29 mouse cellular contexts compared by ENCODE assay signal in the genomic region with DNA sequence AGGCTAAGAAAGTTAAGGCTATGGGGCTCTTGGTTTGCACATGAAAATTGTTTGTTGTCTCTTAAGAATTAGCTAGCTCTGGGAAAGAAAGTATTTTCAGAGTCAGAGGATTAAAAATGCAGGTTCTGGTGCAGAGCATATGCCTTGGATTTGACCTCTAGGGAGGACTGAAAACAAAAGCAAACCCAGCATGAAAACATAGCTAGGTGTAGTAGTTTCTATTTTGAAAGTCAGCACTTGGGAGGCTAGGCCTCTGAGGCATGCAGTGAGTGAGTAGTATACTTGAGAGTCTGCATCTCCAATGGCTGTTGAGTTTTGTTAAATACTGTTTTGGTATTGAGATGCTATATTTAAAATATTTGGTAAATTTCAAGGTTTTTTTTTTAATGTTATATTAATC. TPM values are rescaled to one million over a fixed set of nuclear protein-coding genes. Genes with fewer than 3 reads are reported as not detected.
DNase-seq lines count a peak whose midpoint lies in the region; ATAC-seq and TF ChIP-seq lines count a peak whose summit lies in the region.
"Had no signal": no experiment of that assay in that cellular context is flagged by ENCODE, and none has a peak within 500 bp of the region (broad histone marks: within the 10 kb centered on the region; RNA-seq: fewer than 3 reads in every experiment).

No protein-coding gene starts in this region.

- no peaks in the 10 kb centered on the region for H3K27me3 ChIP-seq in heart, embryonic 14.5 days (ENCODE audit: control insufficient read depth, insufficient read depth, low read length)
- no peaks in the 10 kb centered on the region for H3K27me3 ChIP-seq in liver, adult 2 months (ENCODE audit: control insufficient read depth, insufficient read depth, low read length)
- no peaks in the 10 kb centered on the region for H3K27me3 ChIP-seq in liver, embryonic 11.5 days (replicated peaks; ENCODE audit: control insufficient read depth, insufficient read depth, low read length)
- H3K27me3 ChIP-seq in CH12.LX (replicated peaks) = no peaks in the 10 kb centered on the region
- H3K27me3 ChIP-seq: intestine, embryonic 15.5 days; limb, embryonic 15.5 days; neural tube, embryonic 12.5 days had no signal

- TF ChIP-seq EP300 in CH12.LX (IDR thresholded peaks at IDR 0.05; ENCODE audit: low read length) = no peak

- in situ Hi-C loops in CH12.LX (cut with MboI; ENCODE audit: low pct_ligation_motif_present, low pct_unique_long_range_greater_than_20kb, low sequenced_read_pairs) = no loop called here

- no peak for DNase-seq in heart, adult 9 months (ENCODE audit: low spot score in 2 of 2)
- no peak for DNase-seq in liver, adult 2 months (ENCODE audit: extremely low read depth, low read depth, low spot score)
- no peak for DNase-seq in liver, embryonic 11.5 days (ENCODE audit: low spot score)
- DNase-seq in CH12.LX (ENCODE audit: extremely low read depth) = peak; percentile 34
- no peak for DNase-seq in cerebellum, adult 11-12 months
- DNase-seq: adrenal gland, postnatal 14 days; cerebellum, adult 11 months; cerebellum, adult 9-11 months; kidney, adult 9 months; kidney, postnatal 10 days; layer of hippocampus, postnatal 36 days; lung, postnatal 36 days; right cerebral cortex, adult 18-20 months; spleen, adult 18-20 months; thymus, postnatal 14 days had no signal

- TF ChIP-seq RAD21 in CH12.LX (IDR thresholded peaks at IDR 0.05; ENCODE audit: low read depth, low read length) = no peak

- no peak overlapping the region for H3K4me3 ChIP-seq in heart, embryonic 14.5 days (ENCODE audit: control insufficient read depth in 1 of 2, insufficient read depth in 1 of 2, low read depth in 1 of 2, low read length in 2 of 2)
- H3K4me3 ChIP-seq in liver, adult 2 months (ENCODE audit: insufficient read depth, low read depth, low read length) = no peak overlapping the region
- H3K4me3 ChIP-seq in liver, embryonic 11.5 days (ENCODE audit: low read depth, low read length) = no peak overlapping the region
- H3K4me3 ChIP-seq in CH12.LX (replicated peaks in 1 of 3; ENCODE audit: low read depth in 2 of 3, low read length in 2 of 3, poor library complexity in 1 of 3) = no peak overlapping the region
- H3K4me3 ChIP-seq: erythroblast, embryonic 14.5 days; intestine, embryonic 15.5 days; limb, embryonic 10.5 days; limb, embryonic 15.5 days; myocyte; neural tube, embryonic 12.5 days had no signal

- no peaks in the 10 kb centered on the region for H3K9me3 ChIP-seq in heart, embryonic 14.5 days (ENCODE audit: control insufficient read depth, low read length)
- no peaks in the 10 kb centered on the region for H3K9me3 ChIP-seq in liver, embryonic 11.5 days (ENCODE audit: control insufficient read depth, low read length)
- H3K9me3 ChIP-seq in CH12.LX (replicated peaks; ENCODE audit: low read length) = no peaks in the 10 kb centered on the region
- H3K9me3 ChIP-seq: intestine, embryonic 15.5 days; limb, embryonic 10.5 days; limb, embryonic 15.5 days; neural tube, embryonic 12.5 days had no signal

- no peak overlapping the region for H3K4me2 ChIP-seq in heart, embryonic 14.5 days (ENCODE audit: low read length)
- H3K4me2 ChIP-seq in liver, embryonic 11.5 days = no peak overlapping the region
- peak overlapping the region; percentile 44; the same call in 1 of the 2 replicates for H3K4me2 ChIP-seq in CH12.LX (ENCODE audit: insufficient read depth, low read depth, poor library complexity, severe bottlenecking)
- H3K4me2 ChIP-seq: intestine, embryonic 15.5 days; limb, embryonic 15.5 days; midbrain, embryonic 11.5 days; neural tube, embryonic 12.5 days had no signal

- H3K36me3 ChIP-seq in heart, embryonic 14.5 days (ENCODE audit: control insufficient read depth, insufficient read depth, low read length) = peaks cover 72% of the 10 kb centered on the region
- H3K36me3 ChIP-seq in liver, adult 2 months (ENCODE audit: control insufficient read depth, insufficient read depth, low read length) = peaks cover 19% of the 10 kb centered on the region
- H3K36me3 ChIP-seq in liver, embryonic 11.5 days (ENCODE audit: control insufficient read depth, insufficient read depth, low read length) = peaks cover 28% of the 10 kb centered on the region
- peaks cover 27 to 48% of the 10 kb centered on the region in 2 experiments for H3K36me3 ChIP-seq in CH12.LX (replicated peaks in 1 of 2; ENCODE audit: control insufficient read depth in 1 of 2, insufficient read depth in 1 of 2, low read length in 1 of 2)

- no peak for ATAC-seq in heart, embryonic 14.5 days (ENCODE audit: insufficient number of reproducible peaks, insufficient read depth, low FRiP score, low read depth)
- ATAC-seq in liver, embryonic 11.5 days (replicated peaks; ENCODE audit: low FRiP score) = no peak
- peak; percentile 64 for ATAC-seq in activated CD4-positive, CD25-positive, alpha-beta regulatory T cell, adult 4 months
- no peak for ATAC-seq in granulocyte monocyte progenitor cell, adult 5-6 weeks (replicated peaks; ENCODE audit: poor library complexity, severe bottlenecking)
- ATAC-seq: forebrain, embryonic 16.5 days; hindbrain, embryonic 16.5 days; intestine, embryonic 15.5 days; midbrain, embryonic 16.5 days had no signal

- no peak for TF ChIP-seq POLR2A in liver, adult 2 months (IDR thresholded peaks at IDR 0.05; ENCODE audit: extremely low read depth, insufficient read depth, low read length)
- TF ChIP-seq POLR2A in CH12.LX (IDR thresholded peaks at IDR 0.05; ENCODE audit: low read depth, low read length) = no peak

- H3K4me1 ChIP-seq in heart, embryonic 14.5 days (ENCODE audit: control insufficient read depth in 2 of 2, insufficient read depth in 2 of 2, low read length in 2 of 2) = peaks cover 0 to 8% of the 10 kb centered on the region in 2 experiments; a peak in 1 of 4 replicates
- H3K4me1 ChIP-seq in liver, adult 2 months (ENCODE audit: control insufficient read depth, insufficient read depth, low read length) = peaks cover 17% of the 10 kb centered on the region
- no peaks in the 10 kb centered on the region for H3K4me1 ChIP-seq in liver, embryonic 11.5 days (replicated peaks; ENCODE audit: control insufficient read depth, insufficient read depth, low read length)
- peaks cover 8 to 28% of the 10 kb centered on the region in 2 experiments for H3K4me1 ChIP-seq in CH12.LX (ENCODE audit: control insufficient read depth in 1 of 2, insufficient read depth in 2 of 2)
- H3K4me1 ChIP-seq: intestine, embryonic 15.5 days; limb, embryonic 10.5 days; limb, embryonic 15.5 days; neural tube, embryonic 12.5 days had no signal

- no peak for TF ChIP-seq CTCF in liver, adult 2 months (IDR thresholded peaks at IDR 0.05; ENCODE audit: low read depth, low read length)
- TF ChIP-seq CTCF in CH12.LX (conservative IDR thresholded peaks at IDR 0.05 in 1 of 2, IDR thresholded peaks at IDR 0.05 in 1 of 2; ENCODE audit: low read depth in 2 of 2, low read length in 2 of 2) = no peak

- peaks cover 22% of the 10 kb centered on the region for H3K79me2 ChIP-seq in liver, adult 2 months (ENCODE audit: control insufficient read depth, insufficient read depth, low read length)
- H3K79me2 ChIP-seq in CH12.LX (replicated peaks; ENCODE audit: control insufficient read depth, extremely low read depth, insufficient read depth, poor library complexity, severe bottlenecking) = peaks cover 37% of the 10 kb centered on the region

- dilution Hi-C loops in CH12.LX (cut with MboI; ENCODE audit: extremely low pct_ligation_motif_present, extremely low pct_unique_long_range_greater_than_20kb, low sequenced_read_pairs) = no loop called here

- peak overlapping the region; percentile 33 to 53; a peak in 2 of 4 replicates for H3K27ac ChIP-seq in heart, embryonic 14.5 days (replicated peaks in 1 of 2; ENCODE audit: control insufficient read depth in 1 of 2, insufficient read depth in 1 of 2, low read depth in 2 of 2, low read length in 2 of 2)
- H3K27ac ChIP-seq in liver, adult 2 months (replicated peaks; ENCODE audit: insufficient read depth, low read depth, low read length) = peak overlapping the region; percentile 72
- H3K27ac ChIP-seq in liver, embryonic 11.5 days (ENCODE audit: low read depth, low read length) = no peak overlapping the region
- H3K27ac ChIP-seq in CH12.LX (ENCODE audit: insufficient read depth, low read depth) = no peak overlapping the region
- H3K27ac ChIP-seq: intestine, embryonic 15.5 days; limb, embryonic 10.5 days; limb, embryonic 15.5 days; neural tube, embryonic 12.5 days had no signal

- H3K9ac ChIP-seq in heart, embryonic 14.5 days (ENCODE audit: low read length) = no peak overlapping the region
- no peak overlapping the region for H3K9ac ChIP-seq in liver, adult 2 months (ENCODE audit: low read depth, low read length)
- no peak overlapping the region for H3K9ac ChIP-seq in liver, embryonic 11.5 days (ENCODE audit: low read depth, low read length)
- H3K9ac ChIP-seq in CH12.LX (ENCODE audit: insufficient read depth, low read depth) = no peak overlapping the region
- H3K9ac ChIP-seq: intestine, embryonic 15.5 days; limb, embryonic 15.5 days; neural tube, embryonic 12.5 days had no signal

RNA-seq across cellular contexts. Expression of gene Mllt10, which starts 39.3 kb away (rescaled TPM):
- polyA plus RNA-seq in heart, embryonic 14.5 days (2014; fragmentation: Nextera tagmentation; extraction: Ambion mirVana) = 24.4 and 27.1 TPM in 2 replicates
- total RNA-seq in liver, adult 2 months (2014; rRNA removed) = 18.0 and 20.4 TPM in 2 replicates
- 15.7 and 16.7 TPM in 2 replicates for polyA plus RNA-seq in liver, adult 2 months (2012; rRNA removed)
- 34.0 and 39.9 TPM in 2 replicates for polyA plus RNA-seq in liver, embryonic 11.5 days (2014; fragmentation: Nextera tagmentation; extraction: Ambion mirVana)
- total RNA-seq in CH12.LX (2012; rRNA removed) (23.4 and 27.2 TPM in 2 replicates), CH12.LX (2014; rRNA removed) (22.0 and 23.0 TPM in 2 replicates)
- polyA plus RNA-seq in CH12.LX (2012; ENCODE audit: insufficient read length, low read depth) = 36.6 and 39.2 TPM in 2 replicates
- polyA plus RNA-seq in activated CD4-positive, CD25-positive, alpha-beta regulatory T cell, adult 4 months (2017; shearing (Covaris generic)) = 10 to 100 TPM; 34.0 to 36.9 TPM
- total RNA-seq in granulocyte monocyte progenitor cell, adult 5-6 weeks (2014; fragmentation: Nextera tagmentation) = 76.1 and 128 TPM in 2 replicates
- total RNA-seq in granulocyte monocyte progenitor cell, adult 5-6 weeks (2017) = 51.8 and 65.0 TPM in 2 replicates

RNA-seq across cellular contexts. Expression of gene Skida1, which starts 45.5 kb away (rescaled TPM):
- 4.7 and 6.4 TPM in 2 replicates for polyA plus RNA-seq in heart, embryonic 14.5 days (2014; fragmentation: Nextera tagmentation; extraction: Ambion mirVana)
- total RNA-seq in liver, adult 2 months (2014; rRNA removed) = 0.47 and 1.3 TPM in 2 replicates
- polyA plus RNA-seq in liver, adult 2 months (2012; rRNA removed) = 0.24 and 0.33 TPM in 2 replicates
- 1.6 and 2.4 TPM in 2 replicates for polyA plus RNA-seq in liver, embryonic 11.5 days (2014; fragmentation: Nextera tagmentation; extraction: Ambion mirVana)
- total RNA-seq in CH12.LX (2012; rRNA removed) (0.85 and 1.3 TPM in 2 replicates), CH12.LX (2014; rRNA removed) (0.35 and 0.59 TPM in 2 replicates)
- 0.26 and 0.36 TPM in 2 replicates for polyA plus RNA-seq in CH12.LX (2012; ENCODE audit: insufficient read length, low read depth)
- polyA plus RNA-seq in activated CD4-positive, CD25-positive, alpha-beta regulatory T cell, adult 4 months (2017; shearing (Covaris generic)) = under 1 TPM; 0.25 to 0.48 TPM
- not detected in 2 replicates for total RNA-seq in granulocyte monocyte progenitor cell, adult 5-6 weeks (2014; fragmentation: Nextera tagmentation)
- total RNA-seq in granulocyte monocyte progenitor cell, adult 5-6 weeks (2017) = not detected in 2 replicates
- total RNA-seq: hematopoietic stem cell, adult 5-6 weeks had no signal
- polyA plus RNA-seq: erythroblast, embryonic 14.5 days had no signal

RNA-seq across cellular contexts. Expression of gene A930004D18Rik, which starts 56.8 kb away (rescaled TPM):
- polyA plus RNA-seq in heart, embryonic 14.5 days (2014; fragmentation: Nextera tagmentation; extraction: Ambion mirVana) = 5.8 and 8.9 TPM in 2 replicates
- 2.3 and 2.8 TPM in 2 replicates for total RNA-seq in liver, adult 2 months (2014; rRNA removed)
- 1.4 and 1.9 TPM in 2 replicates for polyA plus RNA-seq in liver, adult 2 months (2012; rRNA removed)
- polyA plus RNA-seq in liver, embryonic 11.5 days (2014; fragmentation: Nextera tagmentation; extraction: Ambion mirVana) = 3.4 and 3.9 TPM in 2 replicates
- total RNA-seq in CH12.LX (2012; rRNA removed) (0.67 and 0.72 TPM in 2 replicates), CH12.LX (2014; rRNA removed) (0.15 and 0.22 TPM in 2 replicates)
- polyA plus RNA-seq in CH12.LX (2012; ENCODE audit: insufficient read length, low read depth) = 1.7 and 2.0 TPM in 2 replicates
- polyA plus RNA-seq in activated CD4-positive, CD25-positive, alpha-beta regulatory T cell, adult 4 months (2017; shearing (Covaris generic)) = 1 to 10 TPM; 2.3 to 2.9 TPM
- total RNA-seq in granulocyte monocyte progenitor cell, adult 5-6 weeks (2014; fragmentation: Nextera tagmentation) = not detected in 2 replicates
- total RNA-seq in granulocyte monocyte progenitor cell, adult 5-6 weeks (2017) = 0.26 TPM in 1 of 2 replicates, not detected in the other
- total RNA-seq: hematopoietic stem cell, adult 5-6 weeks had no signal
- polyA plus RNA-seq: erythroblast, embryonic 14.5 days had no signal

Comparison
In these comparisons a context has a peak if more than half of its experiments do, and no peak if none do; other contexts are left out.
1. H3K27ac ChIP-seq: peak in heart, embryonic 14.5 days (2 of 2) and liver, adult 2 months (single experiment); none in liver, embryonic 11.5 days (single experiment) and CH12.LX (single experiment).